Mouse (Mus musculus) liver, adult 2 months (tissue): ENCODE measurements around the gene Gm21830. TPM values are rescaled to one million over a fixed set of nuclear protein-coding genes. Genes with fewer than 3 reads are reported as not detected.
"Not testable (repeated sequence)": the region's sequence is repeated elsewhere in the genome, so short reads cannot be mapped to it uniquely, and the experiment has no call there.

Source experiments
- DNase-seq: peaks from one replicate; pipeline ENCODE4 v3.0.0-alpha.2; 2011; ENCODE audit warnings: low read depth, low spot score; ENCODE audit errors: extremely low read depth
- H3K27ac ChIP-seq: fragments of 200-500 bp; replicated peaks from 2 replicates; pipeline ENCODE4 v1.5.1; 2012; ENCODE audit warnings: low read depth, mild to moderate bottlenecking, control low read depth, inconsistent platforms, low read length; ENCODE audit not compliant: insufficient read depth
- H3K27me3 ChIP-seq: fragments of 200-500 bp; 2 replicates; pipeline ENCODE4 v1.6.1; 2012; ENCODE audit warnings: mild to moderate bottlenecking, moderate library complexity, low read length, inconsistent platforms; ENCODE audit not compliant: control insufficient read depth, insufficient read depth
- H3K36me3 ChIP-seq: fragments of 200-500 bp; 2 replicates; pipeline ENCODE4 v1.6.1; 2012; ENCODE audit warnings: low read length, inconsistent platforms; ENCODE audit not compliant: control insufficient read depth, insufficient read depth
- H3K4me1 ChIP-seq: fragments of 200-500 bp; 2 replicates; pipeline ENCODE4 v1.6.1; 2011; ENCODE audit warnings: low read length; ENCODE audit not compliant: control insufficient read depth, insufficient read depth
- H3K4me3 ChIP-seq: fragments of 200-500 bp; 2 replicates; pipeline ENCODE4 v1.5.1; 2011; ENCODE audit warnings: low read depth, mild to moderate bottlenecking, control low read depth, low read length, moderate library complexity; ENCODE audit not compliant: insufficient read depth
- H3K79me2 ChIP-seq: fragments of 200-500 bp; 2 replicates; pipeline ENCODE4 v1.6.1; 2012; ENCODE audit warnings: inconsistent platforms, mild to moderate bottlenecking, low read length, moderate library complexity; ENCODE audit not compliant: control insufficient read depth, insufficient read depth
- H3K9ac ChIP-seq: fragments of 200-500 bp; 2 replicates; pipeline ENCODE4 v1.6.1; 2012; ENCODE audit warnings: low read depth, mild to moderate bottlenecking, control low read depth, inconsistent platforms, low read length
- CTCF ChIP-seq: fragments of 200-500 bp; IDR thresholded peaks from 2 replicates; pipeline ENCODE4 v1.5.1; 2011; ENCODE audit warnings: low read depth, low read length, control low read depth
- POLR2A ChIP-seq: fragments of 200-500 bp; IDR thresholded peaks from 2 replicates; pipeline ENCODE4 v1.6.1; 2011; ENCODE audit warnings: low read length, control low read depth; ENCODE audit not compliant: insufficient read depth; ENCODE audit errors: extremely low read depth
- WGBS: fragments of 180-500 bp; shearing (Covaris S2); methylation state at CpG from one replicate; pipeline ENCODE4 v1.1.7; 2018; 5-methylcytosine and 5-hydroxymethylcytosine counted together
- polyA plus RNA-seq: library from polyadenylated mRNA; depleted of rRNA; stranded (reverse); fragments of >200 nt; gene quantifications from 2 replicates; pipeline ENCODE4 v1.2.3, GENCODE M21; 2012
- total RNA-seq: library from RNA; depleted of rRNA; stranded (reverse); fragments of >200 nt; gene quantifications from 2 replicates; pipeline ENCODE4 v1.2.3, GENCODE M21; 2014

Gene Gm21830
- total and polyA plus RNA-seq, 2 experiments, result not detected

DNA sequence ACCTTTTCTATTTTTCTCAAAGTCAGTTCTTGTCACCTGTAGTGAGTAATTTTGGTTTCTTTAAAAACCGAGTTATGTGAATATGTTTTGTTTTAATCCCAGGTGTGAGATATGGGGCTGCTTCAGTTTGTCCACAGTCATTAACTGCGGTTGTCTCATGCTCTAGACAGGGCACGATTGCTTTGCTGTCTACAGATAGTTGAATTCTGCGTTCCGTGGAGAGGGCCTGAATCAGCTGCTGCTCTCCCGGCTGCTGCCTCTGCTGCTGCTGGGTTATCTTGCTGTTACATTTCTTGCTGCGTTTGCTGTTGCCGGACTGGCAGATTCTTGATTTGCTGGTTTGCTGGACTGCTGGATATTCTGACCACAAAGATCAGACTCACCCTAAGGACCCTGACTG is 24.8 kb downstream of the Gm21830 start:
- no peaks in the 10 kb centered on the region for H3K27me3 ChIP-seq
- H3K4me3 ChIP-seq, result no peak overlapping the region
- H3K36me3 ChIP-seq, result no peaks in the 10 kb centered on the region
- TF ChIP-seq POLR2A (no peak), CTCF (no peak)
- no peaks in the 10 kb centered on the region for H3K79me2 ChIP-seq
- no peak overlapping the region for H3K9ac ChIP-seq
- DNase-seq, result no peak
- 81% methylated on average over 8 of the region's 8 CpGs for WGBS
- no peaks in the 10 kb centered on the region for H3K4me1 ChIP-seq
- no peak overlapping the region for H3K27ac ChIP-seq

DNA sequence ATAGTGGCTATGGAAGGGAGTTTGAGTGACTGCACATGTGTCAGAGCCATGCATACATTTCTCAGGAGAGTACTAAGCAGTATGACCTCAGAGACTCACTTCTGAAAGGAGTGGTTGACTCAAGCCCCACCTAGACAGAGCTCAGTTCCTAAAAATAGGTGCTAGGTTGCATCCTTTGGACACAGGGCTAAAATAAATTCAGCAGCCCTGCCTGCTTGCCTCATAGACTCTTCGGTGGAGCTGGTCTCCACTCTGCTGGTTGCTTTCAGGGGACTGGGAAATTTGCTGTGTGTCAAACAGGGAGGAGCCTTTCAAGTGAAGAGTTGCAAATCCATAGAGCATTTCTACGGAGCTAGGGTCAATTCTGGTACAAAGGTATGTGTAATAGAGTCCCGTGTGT is 32.3 kb downstream of the Gm21830 start, which contains the start of gene Xirp2:
Gene Xirp2 (plus strand): TSS at position 223 of the 400 bp plus-strand sequence.
- no peak within 1 kb of the TSS for H3K9ac ChIP-seq
- WGBS, result 64% methylated on average over 3 of the region's 3 CpGs
- no peak for DNase-seq

GRCm38 (mm10) chr2:67446772-67447171 is 33.2 kb downstream of the Gm21830 start:
- Histone ChIP-seq H3K27me3 (no peaks in the 10 kb centered on the region), H3K36me3 (no peaks in the 10 kb centered on the region), H3K4me3 (no peak overlapping the region), H3K79me2 (no peaks in the 10 kb centered on the region), H3K9ac (no peak overlapping the region), H3K27ac (no peak overlapping the region), H3K4me1 (no peaks in the 10 kb centered on the region)
- TF ChIP-seq CTCF (no peak), POLR2A (no peak)
- DNase-seq, result no peak
- 81% methylated on average over 1 of the region's 1 CpGs for WGBS

More for the DNA sequence above, 32.3 kb downstream of the Gm21830 start, which contains the start of gene Xirp2:
- TF ChIP-seq CTCF (no peak), POLR2A (no peak)
- H3K36me3 ChIP-seq, result no peaks in the 10 kb centered on the region
- H3K27me3 ChIP-seq, result no peaks in the 10 kb centered on the region
- H3K79me2 ChIP-seq, result no peaks in the 10 kb centered on the region
- no peaks in the 10 kb centered on the region for H3K4me1 ChIP-seq
- H3K27ac ChIP-seq, result no peak within 1 kb of the TSS
- H3K4me3 ChIP-seq, result no peak within 1 kb of the TSS

GRCm38 (mm10) chr2:67447206-67447605 is 33.7 kb downstream of the Gm21830 start:
- H3K27me3 ChIP-seq, result no peaks in the 10 kb centered on the region
- no peak overlapping the region for H3K9ac ChIP-seq
- no peak overlapping the region for H3K27ac ChIP-seq
- H3K4me1 ChIP-seq, result no peaks in the 10 kb centered on the region
- no peaks in the 10 kb centered on the region for H3K79me2 ChIP-seq
- TF ChIP-seq POLR2A (no peak), CTCF (no peak)
- no peaks in the 10 kb centered on the region for H3K36me3 ChIP-seq
- H3K4me3 ChIP-seq, result no peak overlapping the region
- DNase-seq, result no peak
- WGBS, result 79% methylated on average over 12 of the region's 12 CpGs

GRCm38 (mm10) chr2:67460857-67461256 is 47.3 kb downstream of the Gm21830 start:
- Histone ChIP-seq H3K4me3 (no peak overlapping the region), H3K27ac (no peak overlapping the region), H3K9ac (no peak overlapping the region), H3K4me1 (no peaks in the 10 kb centered on the region), H3K36me3 (no peaks in the 10 kb centered on the region), H3K27me3 (0 out of 2 replicates have a peak, but pooled peaks cover 2% of the 10 kb centered on the region), H3K79me2 (no peaks in the 10 kb centered on the region)
- DNase-seq, result no peak
- TF ChIP-seq POLR2A (no peak), CTCF (no peak)
- 86% methylated on average over 3 of the region's 3 CpGs for WGBS

GRCm38 (mm10) chr2:67467036-67467435 is 53.5 kb downstream of the Gm21830 start:
- WGBS, result 83% methylated on average over 7 of the region's 7 CpGs

GRCm38 (mm10) chr2:67470030-67470429 is 56.5 kb downstream of the Gm21830 start:
- 70% methylated on average over 5 of the region's 5 CpGs for WGBS
- H3K4me1 ChIP-seq, H3K4me3 ChIP-seq, DNase-seq, H3K27me3 ChIP-seq, H3K36me3 ChIP-seq, H3K9ac ChIP-seq, H3K79me2 ChIP-seq, H3K27ac ChIP-seq: not testable (repeated sequence)

More at GRCm38 (mm10) chr2:67467036-67467435, 53.5 kb downstream of the Gm21830 start:
- no peaks in the 10 kb centered on the region for H3K27me3 ChIP-seq
- no peaks in the 10 kb centered on the region for H3K4me1 ChIP-seq
- H3K9ac ChIP-seq, result no peak overlapping the region
- H3K79me2 ChIP-seq, result no peaks in the 10 kb centered on the region
- TF ChIP-seq POLR2A, result no peak
- TF ChIP-seq CTCF, result no peak
- no peak overlapping the region for H3K27ac ChIP-seq
- H3K36me3 ChIP-seq, result no peaks in the 10 kb centered on the region
- DNase-seq, result no peak
- no peak overlapping the region for H3K4me3 ChIP-seq
